Mouse (Mus musculus): ENCODE measurements around the gene Gm28043.

DNA sequence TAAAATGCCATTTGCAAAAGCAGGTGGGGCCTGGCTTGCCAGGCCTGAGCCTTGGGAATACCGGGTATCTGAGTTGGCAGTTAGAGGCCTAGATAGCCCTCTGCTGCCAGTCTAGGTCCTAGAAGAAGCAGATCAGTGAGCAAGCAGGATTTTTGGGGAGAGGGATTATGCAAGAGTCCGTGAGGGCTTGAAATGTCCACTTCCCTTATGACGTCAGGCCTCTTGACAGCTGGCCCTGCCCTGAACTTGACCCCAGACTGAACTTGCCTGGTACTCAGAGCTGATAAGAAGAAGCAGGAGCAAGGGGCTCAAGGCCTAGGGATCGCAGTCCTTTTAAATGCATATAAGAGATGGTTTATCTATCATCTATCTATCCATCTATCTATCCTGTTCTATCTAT lies 13.3 kb upstream of the Gm28043 start:
- TF ChIP-seq CTCF (IDR thresholded peaks at IDR 0.05) (no peak), EP300 (IDR thresholded peaks at IDR 0.05) (peak; percentile 79)

All from lung, postnatal 0 days (tissue).